Mouse (Mus musculus) layer of hippocampus, adult 2 months (tissue): ENCODE measurements at regions not wholly inside any gene's neighbourhood (a gene's known extent, or its start where the extent isn't known, plus 50 kb on each side); places are given as distances from the start of the nearest gene placed in this dataset.

Experiments
- DNase-seq, 2 experiments: peaks; one replicate each; pipeline ENCODE4 v3.0.0; 2022; ENCODE audit warnings: low spot score in 2 of 2
- H3K27ac ChIP-seq: fragments of 200-600 bp; 2 replicates; pipeline ENCODE4 v1.8.1; 2022
- H3K4me3 ChIP-seq: fragments of 200-600 bp; 2 replicates; pipeline ENCODE4 v1.8.1; 2022; ENCODE audit warnings: mild to moderate bottlenecking
- CTCF ChIP-seq: fragments of 200-600 bp; conservative IDR thresholded peaks from 2 replicates; pipeline ENCODE4 v1.8.1; 2022; ENCODE audit warnings: antibody characterized with exemption, mild to moderate bottlenecking, moderate library complexity

GRCm38 (mm10) chr17:3803507-3803906 lies 107.4 kb upstream of the Nox3 start:
- TF ChIP-seq CTCF, result no peak
- no peak overlapping the region for H3K27ac ChIP-seq
- no peak for DNase-seq
- H3K4me3 ChIP-seq, result no peak overlapping the region

DNA sequence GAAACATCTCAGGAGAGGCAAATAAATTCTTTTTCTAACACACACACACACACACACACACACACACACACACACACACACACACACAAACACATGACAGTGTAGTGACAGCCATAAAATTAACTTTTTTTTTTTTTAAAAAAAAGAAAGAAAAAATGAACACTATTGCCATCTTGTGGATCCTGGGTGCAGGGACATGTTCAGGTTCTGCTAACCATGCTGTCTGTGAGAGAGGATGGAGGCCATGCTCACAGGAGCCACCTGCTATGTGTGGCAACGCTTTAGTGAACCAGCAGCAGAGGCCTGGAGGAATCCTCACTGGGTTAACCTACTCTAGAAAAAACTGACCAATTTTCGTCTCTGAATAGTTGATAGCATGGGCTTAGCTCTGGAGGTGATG lies 96.5 kb upstream of the Nox3 start:
- TF ChIP-seq CTCF, result peak; percentile 73

DNA sequence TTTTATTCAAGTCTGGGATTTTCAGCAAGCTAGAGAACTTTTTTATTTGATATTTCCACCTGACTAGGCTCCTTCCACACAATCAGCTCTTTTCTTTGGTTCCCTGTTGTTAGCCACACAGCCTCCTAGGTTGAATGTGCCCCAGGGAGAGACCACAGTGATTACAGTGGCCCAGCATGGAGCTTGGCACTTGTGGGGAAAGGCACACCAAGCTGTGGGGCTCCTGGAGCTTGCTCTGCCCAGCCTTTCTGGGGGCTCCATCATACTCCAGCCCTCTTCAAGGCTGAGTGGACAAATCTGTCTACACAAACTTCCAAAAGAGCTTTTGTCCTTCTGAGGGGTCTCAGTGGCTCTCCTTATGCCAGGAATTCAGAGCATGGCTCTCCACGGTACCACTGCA lies 86.1 kb upstream of the Nox3 start:
- no peak for DNase-seq
- H3K27ac ChIP-seq, result no peak overlapping the region

More for the DNA sequence above, 96.5 kb upstream of the Nox3 start:
- Histone ChIP-seq H3K27ac (no peak overlapping the region), H3K4me3 (no peak overlapping the region)
- DNase-seq, result peak; percentile 23 to 41

DNA sequence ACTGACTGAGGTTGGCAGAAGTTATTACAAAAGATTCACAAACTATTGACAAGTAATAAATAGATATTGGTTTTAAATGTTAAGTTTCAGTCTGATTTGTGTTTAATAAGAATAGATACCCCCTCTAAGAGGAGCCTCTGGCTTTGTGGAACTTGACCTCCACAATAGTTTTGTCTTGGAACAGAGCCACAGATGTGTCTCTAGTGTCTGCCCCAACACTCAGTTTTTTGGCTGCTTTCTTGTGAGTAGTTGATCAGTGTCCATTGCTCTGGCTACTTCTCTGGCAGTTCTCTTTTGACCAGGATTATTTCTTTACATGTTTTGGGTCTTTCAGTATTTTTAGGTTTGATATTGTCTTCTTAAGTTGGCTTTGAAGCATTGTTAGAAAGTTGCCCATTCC lies 81.6 kb upstream of the Nox3 start:
- no peak overlapping the region for H3K27ac ChIP-seq
- no peak for TF ChIP-seq CTCF
- no peak overlapping the region for H3K4me3 ChIP-seq
- no peak for DNase-seq

More for the DNA sequence above, 86.1 kb upstream of the Nox3 start:
- TF ChIP-seq CTCF, result no peak
- no peak overlapping the region for H3K4me3 ChIP-seq

- Histone ChIP-seq H3K27ac (no peak overlapping the region), H3K4me3 (no peak overlapping the region)
- DNase-seq, result no peak
- TF ChIP-seq CTCF, result no peak
Measured at GRCm38 (mm10) chr17:3747808-3748335, 51.8 kb upstream of the Nox3 start.
